Comparison of ENCODE assay signal across 32 mouse cellular contexts in genomic region chr12:25319846-25320245, GRCm38 (mm10).
DNase-seq lines count a peak whose midpoint lies in the region; ATAC-seq and TF ChIP-seq lines count a peak whose summit lies in the region.
"Had no signal": no experiment of that assay in that cellular context is flagged by ENCODE, and none has a peak within 500 bp of the region (broad histone marks: within the 10 kb centered on the region; RNA-seq: fewer than 3 reads in every experiment).

No protein-coding gene starts in this region.

- peaks cover 14% of the 10 kb centered on the region for H3K4me1 ChIP-seq in bone marrow macrophage, adult 2 months (ENCODE audit: control insufficient read depth, insufficient read depth, low read length)
- H3K4me1 ChIP-seq in forebrain, embryonic 10.5 days, result no peaks in the 10 kb centered on the region
- H3K4me1 ChIP-seq: embryonic facial prominence, embryonic 12.5 days; forebrain, embryonic 15.5 days; hindbrain, embryonic 12.5 days; liver, embryonic 15.5 days; midbrain, embryonic 12.5 days; neural tube, embryonic 13.5 days had no signal

- DNase-seq in spleen, postnatal 36 days (ENCODE audit: low spot score in 2 of 2), result peak; percentile 45 to 63
- DNase-seq in spleen, adult 18-20 months, result no peak
- no peak for DNase-seq in right cerebral cortex, adult 18-20 months
- DNase-seq in forebrain, embryonic 10.5 days (ENCODE audit: extremely low spot score, low spot score), result no peak
- no peak for DNase-seq in thymus, postnatal 36 days
- DNase-seq: adrenal gland, postnatal 10 days; cerebellum, adult 11-12 months; cerebellum, adult 9-11 months; gastrocnemius, adult 2 months; gastrocnemius, postnatal 36 days; heart, adult 2 months; heart, postnatal 14 days; kidney, adult 8-10 months; kidney, postnatal 4 days; layer of hippocampus, postnatal 36 days; left cerebral cortex, postnatal 4 days; retina, postnatal 1 day; right cerebral cortex, postnatal 25 days; thymus, adult 2 months; thymus, postnatal 4 days had no signal

- TF ChIP-seq CTCF in bone marrow macrophage, adult 2 months (IDR thresholded peaks at IDR 0.05; ENCODE audit: low read depth, low read length), result no peak

- H3K27ac ChIP-seq in bone marrow macrophage, adult 2 months (ENCODE audit: insufficient read depth, low read depth, low read length), result peak overlapping the region; percentile 21; the same call in 1 of the 2 replicates
- H3K27ac ChIP-seq in forebrain, embryonic 10.5 days, result no peak overlapping the region
- H3K27ac ChIP-seq: embryonic facial prominence, embryonic 12.5 days; forebrain, embryonic 15.5 days; gastrocnemius, adult 2 months; heart, adult 2 months; hindbrain, embryonic 12.5 days; kidney, postnatal 0 days; liver, embryonic 15.5 days; midbrain, embryonic 12.5 days; neural tube, embryonic 13.5 days had no signal

- no peak for TF ChIP-seq POLR2A in bone marrow macrophage, adult 2 months (IDR thresholded peaks at IDR 0.05; ENCODE audit: borderline replicate concordance, low read depth, low read length)

- peak; percentile 93 for ATAC-seq in megakaryocyte, adult 5-6 weeks (ENCODE audit: poor library complexity, severe bottlenecking)
- ATAC-seq: forebrain, embryonic 15.5 days; intestine, embryonic 16.5 days; Patski had no signal

- no peaks in the 10 kb centered on the region for H3K36me3 ChIP-seq in forebrain, embryonic 10.5 days (replicated peaks)
- H3K36me3 ChIP-seq: embryonic facial prominence, embryonic 12.5 days; forebrain, embryonic 15.5 days; hindbrain, embryonic 12.5 days; liver, embryonic 15.5 days; midbrain, embryonic 12.5 days; neural tube, embryonic 13.5 days had no signal

- no peaks in the 10 kb centered on the region for H3K9me3 ChIP-seq in forebrain, embryonic 10.5 days
- H3K9me3 ChIP-seq: embryonic facial prominence, embryonic 12.5 days; forebrain, embryonic 15.5 days; hindbrain, embryonic 12.5 days; liver, embryonic 15.5 days; midbrain, embryonic 12.5 days; neural tube, embryonic 13.5 days had no signal

- H3K4me3 ChIP-seq in bone marrow macrophage, adult 2 months (ENCODE audit: insufficient read depth, low read length), result no peak overlapping the region
- no peak overlapping the region for H3K4me3 ChIP-seq in forebrain, embryonic 10.5 days
- H3K4me3 ChIP-seq: embryonic facial prominence, embryonic 12.5 days; forebrain, embryonic 15.5 days; gastrocnemius, adult 2 months; heart, adult 2 months; hindbrain, embryonic 12.5 days; liver, embryonic 15.5 days; megakaryocyte, embryonic 14.5 days; midbrain, embryonic 12.5 days; neural tube, embryonic 13.5 days had no signal

- no peaks in the 10 kb centered on the region for H3K27me3 ChIP-seq in forebrain, embryonic 10.5 days (ENCODE audit: poor library complexity, severe bottlenecking)
- H3K27me3 ChIP-seq: embryonic facial prominence, embryonic 12.5 days; forebrain, embryonic 15.5 days; hindbrain, embryonic 12.5 days; liver, embryonic 15.5 days; midbrain, embryonic 12.5 days; neural tube, embryonic 13.5 days; Patski had no signal

- WGBS in forebrain, embryonic 10.5 days, result 89% methylated on average over 2 of the region's 2 CpGs

Comparison
In these comparisons a context has a peak if more than half of its experiments do, and no peak if none do; other contexts are left out.
1. DNase-seq: peak in spleen, postnatal 36 days (2 of 2); none in spleen, adult 18-20 months (0 of 2), right cerebral cortex, adult 18-20 months (single experiment), forebrain, embryonic 10.5 days (single experiment) and thymus, postnatal 36 days (0 of 2).